ENCODE assay signal across 30 mouse cellular contexts in genomic region chr6:118036118-118036805, GRCm38 (mm10). TPM values are rescaled to one million over a fixed set of nuclear protein-coding genes. Genes with fewer than 3 reads are reported as not detected.
DNase-seq lines count a peak whose midpoint lies in the region; ATAC-seq and TF ChIP-seq lines count a peak whose summit lies in the region.
"Had no signal": no experiment of that assay in that cellular context is flagged by ENCODE, and none has a peak within 500 bp of the region (broad histone marks: within the 10 kb centered on the region; RNA-seq: fewer than 3 reads in every experiment).

No protein-coding gene starts in this region.

- H3K4me2 ChIP-seq in heart, postnatal 0 days (ENCODE audit: low read depth, low read length) = no peak overlapping the region
- 0 out of 2 replicates have a peak overlapping the region, but pooled peaks have one; percentile 3 for H3K4me2 ChIP-seq in intestine, embryonic 16.5 days (ENCODE audit: low read depth, low read length)
- H3K4me2 ChIP-seq in lung, postnatal 0 days (replicated peaks; ENCODE audit: low read depth, low read length) = peak overlapping the region; percentile 14; the same call in 1 of the 2 replicates
- H3K4me2 ChIP-seq: embryonic facial prominence, embryonic 13.5 days; forebrain, embryonic 15.5 days; heart, embryonic 15.5 days; hindbrain, embryonic 15.5 days; limb, embryonic 12.5 days; liver, embryonic 15.5 days; stomach, embryonic 15.5 days had no signal

- no peaks in the 10 kb centered on the region for H3K4me1 ChIP-seq in heart, postnatal 0 days (ENCODE audit: control insufficient read depth, insufficient read depth)
- peaks cover 13% of the 10 kb centered on the region; the same call in 1 of the 2 replicates for H3K4me1 ChIP-seq in intestine, embryonic 16.5 days (ENCODE audit: control insufficient read depth, insufficient read depth, low read length)
- peaks cover 5% of the 10 kb centered on the region; the same call in 1 of the 2 replicates for H3K4me1 ChIP-seq in lung, postnatal 0 days (ENCODE audit: insufficient read depth, low read depth, low read length)
- H3K4me1 ChIP-seq: embryonic facial prominence, embryonic 13.5 days; forebrain, embryonic 10.5 days; forebrain, embryonic 15.5 days; hindbrain, embryonic 10.5 days; hindbrain, embryonic 15.5 days; limb, embryonic 12.5 days; liver, embryonic 15.5 days; stomach, embryonic 15.5 days had no signal

- no peak for TF ChIP-seq CTCF in heart, postnatal 0 days (IDR thresholded peaks at IDR 0.05; ENCODE audit: low read depth)
- TF ChIP-seq CTCF in lung, postnatal 0 days (IDR thresholded peaks at IDR 0.05) = no peak

- H3K27ac ChIP-seq in heart, postnatal 0 days (ENCODE audit: low read depth) = no peak overlapping the region
- peak overlapping the region; percentile 9; the same call in 1 of the 2 replicates for H3K27ac ChIP-seq in intestine, embryonic 16.5 days (ENCODE audit: low read length)
- peak overlapping the region; percentile 83 for H3K27ac ChIP-seq in lung, postnatal 0 days (ENCODE audit: low read length)
- H3K27ac ChIP-seq: embryonic facial prominence, embryonic 13.5 days; forebrain, embryonic 10.5 days; forebrain, embryonic 15.5 days; gastrocnemius, adult 2 months; heart, embryonic 15.5 days; hindbrain, embryonic 10.5 days; hindbrain, embryonic 15.5 days; kidney, postnatal 0 days; limb, embryonic 12.5 days; liver, embryonic 15.5 days; stomach, embryonic 15.5 days had no signal

- no peak for TF ChIP-seq EP300 in heart, postnatal 0 days (IDR thresholded peaks at IDR 0.05; ENCODE audit: low read depth)
- TF ChIP-seq EP300 in lung, postnatal 0 days (IDR thresholded peaks at IDR 0.05) = peak; percentile 86

- no peaks in the 10 kb centered on the region for H3K27me3 ChIP-seq in heart, postnatal 0 days (ENCODE audit: control insufficient read depth, insufficient read depth, low read length)
- no peaks in the 10 kb centered on the region for H3K27me3 ChIP-seq in intestine, embryonic 16.5 days (replicated peaks; ENCODE audit: control insufficient read depth, insufficient read depth, low read length)
- no peaks in the 10 kb centered on the region for H3K27me3 ChIP-seq in lung, postnatal 0 days (replicated peaks; ENCODE audit: insufficient read depth, low read length)
- H3K27me3 ChIP-seq: embryonic facial prominence, embryonic 13.5 days; forebrain, embryonic 15.5 days; heart, embryonic 15.5 days; hindbrain, embryonic 15.5 days; limb, embryonic 12.5 days; liver, embryonic 15.5 days; stomach, embryonic 15.5 days had no signal

- no peak overlapping the region for H3K9ac ChIP-seq in heart, postnatal 0 days (replicated peaks; ENCODE audit: low read depth, low read length)
- no peak overlapping the region for H3K9ac ChIP-seq in intestine, embryonic 16.5 days (ENCODE audit: low read depth, low read length)
- no peak overlapping the region for H3K9ac ChIP-seq in lung, postnatal 0 days (replicated peaks; ENCODE audit: low read depth)
- H3K9ac ChIP-seq: embryonic facial prominence, embryonic 13.5 days; forebrain, embryonic 15.5 days; heart, embryonic 15.5 days; hindbrain, embryonic 15.5 days; limb, embryonic 12.5 days; liver, embryonic 15.5 days; stomach, embryonic 15.5 days had no signal

- WGBS in heart, postnatal 0 days = 51% methylated on average over 9 of the region's 9 CpGs
- WGBS in intestine, embryonic 16.5 days = 74% methylated on average over 9 of the region's 9 CpGs
- 42% methylated on average over 9 of the region's 9 CpGs for WGBS in lung, postnatal 0 days

- DNase-seq in heart, postnatal 0 days (ENCODE audit: low spot score) = peak; percentile 20
- DNase-seq in heart, postnatal 4 days = no peak
- peak; percentile 70 for DNase-seq in lung, postnatal 0 days (ENCODE audit: low spot score)
- peak; percentile 62 to 70 for DNase-seq in lung, postnatal 4 days
- DNase-seq in ovary, postnatal 10 days (ENCODE audit: low spot score) = no peak
- DNase-seq in T-cell, adult 2 months (ENCODE audit: low spot score) = no peak
- DNase-seq: adrenal gland, postnatal 14 days; cerebellum, adult 18-20 months; cerebellum, postnatal 10 days; gastrocnemius, adult 2 months; kidney, adult 8-10 months; layer of hippocampus, adult 9-11 months; midbrain, embryonic 14.5 days; retina, postnatal 1 day; right cerebral cortex, postnatal 14 days had no signal

- no peaks in the 10 kb centered on the region for H3K9me3 ChIP-seq in heart, postnatal 0 days (replicated peaks; ENCODE audit: control insufficient read depth, low read length)
- no peaks in the 10 kb centered on the region for H3K9me3 ChIP-seq in intestine, embryonic 16.5 days (ENCODE audit: control insufficient read depth, low read length)
- no peaks in the 10 kb centered on the region for H3K9me3 ChIP-seq in lung, postnatal 0 days (ENCODE audit: low read length)
- H3K9me3 ChIP-seq: embryonic facial prominence, embryonic 13.5 days; forebrain, embryonic 10.5 days; forebrain, embryonic 15.5 days; G1E; heart, embryonic 15.5 days; hindbrain, embryonic 10.5 days; hindbrain, embryonic 15.5 days; liver, embryonic 15.5 days; stomach, embryonic 15.5 days had no signal

- no peaks in the 10 kb centered on the region for H3K36me3 ChIP-seq in heart, postnatal 0 days (replicated peaks; ENCODE audit: control insufficient read depth, insufficient read depth, low read length)
- no peaks in the 10 kb centered on the region for H3K36me3 ChIP-seq in intestine, embryonic 16.5 days (ENCODE audit: control insufficient read depth, insufficient read depth, low read length)
- no peaks in the 10 kb centered on the region for H3K36me3 ChIP-seq in lung, postnatal 0 days (ENCODE audit: insufficient read depth, low read length)
- H3K36me3 ChIP-seq: embryonic facial prominence, embryonic 13.5 days; forebrain, embryonic 10.5 days; forebrain, embryonic 15.5 days; G1E; heart, embryonic 15.5 days; hindbrain, embryonic 10.5 days; hindbrain, embryonic 15.5 days; limb, embryonic 12.5 days; liver, embryonic 15.5 days; stomach, embryonic 15.5 days had no signal

- H3K4me3 ChIP-seq in heart, postnatal 0 days (ENCODE audit: low read depth, low read length) = no peak overlapping the region
- H3K4me3 ChIP-seq in intestine, embryonic 16.5 days (ENCODE audit: low read length) = no peak overlapping the region
- no peak overlapping the region for H3K4me3 ChIP-seq in lung, postnatal 0 days (ENCODE audit: low read depth, low read length)
- H3K4me3 ChIP-seq: embryonic facial prominence, embryonic 13.5 days; forebrain, embryonic 10.5 days; forebrain, embryonic 15.5 days; gastrocnemius, adult 2 months; heart, embryonic 15.5 days; hindbrain, embryonic 10.5 days; hindbrain, embryonic 15.5 days; limb, embryonic 12.5 days; liver, embryonic 15.5 days; stomach, embryonic 15.5 days had no signal

- no peak for ATAC-seq in heart, postnatal 0 days (ENCODE audit: insufficient read depth, low read depth)
- ATAC-seq in intestine, embryonic 16.5 days = no peak
- peak; percentile 86 for ATAC-seq in lung, postnatal 0 days
- ATAC-seq: forebrain, embryonic 15.5 days; inflammation-experienced regulatory T-cells, adult 6 months had no signal

RNA-seq across cellular contexts. Expression of gene Rasgef1a, which starts 25.0 kb away (rescaled TPM):
- 1.8 and 2.1 TPM in 2 replicates for total RNA-seq in heart, postnatal 0 days (2014; rRNA removed; ENCODE audit: low replicate concordance)
- polyA plus RNA-seq in heart, postnatal 0 days (2015; fragmentation: Nextera tagmentation; extraction: Ambion mirVana) = 0.16 and 0.18 TPM in 2 replicates
- under 1 TPM; 0.62 to 0.63 TPM for total RNA-seq in heart, postnatal 4 days (2021)
- polyA plus RNA-seq in intestine, embryonic 16.5 days (2015; fragmentation: Nextera tagmentation; extraction: Ambion mirVana) = 0.21 and 0.37 TPM in 2 replicates
- 26.3 and 35.2 TPM in 2 replicates for polyA plus RNA-seq in lung, postnatal 0 days (2015; fragmentation: Nextera tagmentation; extraction: Ambion mirVana)
- total RNA-seq: common myeloid progenitor, adult 5-6 weeks; liver, adult 2 months had no signal
- polyA plus RNA-seq: G1E; hindbrain, embryonic 10.5 days; limb, embryonic 12.5 days had no signal

Comparison
In these comparisons a context has a peak if more than half of its experiments do, and no peak if none do; other contexts are left out.
1. DNase-seq: peak in heart, postnatal 0 days (single experiment), lung, postnatal 0 days (single experiment) and lung, postnatal 4 days (2 of 2); none in heart, postnatal 4 days (single experiment), ovary, postnatal 10 days (single experiment) and T-cell, adult 2 months (single experiment).
2. RNA of gene Rasgef1a, which starts 25.0 kb away (polyA plus RNA-seq): 26.3 to 35.2 TPM in lung, postnatal 0 days; 0.21 to 0.37 TPM in intestine, embryonic 16.5 days and 0.16 to 0.18 TPM in heart, postnatal 0 days; every median in the first group is over 10 times any median in the second.